Mouse (Mus musculus): ENCODE results near the gene Znrd1as.
A peak's percentile ranks its signal among the peaks of the same experiment; 100 is the strongest.
"Not testable (repeated sequence)": the region's sequence is repeated elsewhere in the genome, so short reads cannot be mapped to it uniquely, and the experiment has no call there.

Gene Znrd1as

GRCm38 (mm10) chr17:36981221-36981813, 22.9 kb downstream of the Znrd1as start, which contains the start of gene 2410137M14Rik:
Gene 2410137M14Rik (minus strand): TSS chr17:36981237.
- peaks cover 95% of the 10 kb centered on the region for H3K4me1 ChIP-seq (replicated peaks; ENCODE audit: low read depth, low read length)
- H3K27me3 ChIP-seq (ENCODE audit: insufficient read depth, low read length): no peaks in the 10 kb centered on the region
- H3K9me3 ChIP-seq (ENCODE audit: low read length): no peaks in the 10 kb centered on the region
- peak within 1 kb of the TSS; percentile 74 for H3K4me3 ChIP-seq (replicated peaks; ENCODE audit: low read length)
- H3K36me3 ChIP-seq (ENCODE audit: insufficient read depth, low read length): peaks cover 68% of the 10 kb centered on the region
- TF ChIP-seq CTCF (conservative IDR thresholded peaks at IDR 0.05; ENCODE audit: low read length): no peak
- no peak for TF ChIP-seq NANOG (IDR thresholded peaks at IDR 0.05; ENCODE audit: borderline replicate concordance, low read length)
- no peak for TF ChIP-seq POU5F1 (IDR thresholded peaks at IDR 0.05; ENCODE audit: borderline replicate concordance, low read length)

- Histone ChIP-seq H3K9me3 (ENCODE audit: low read length) (no peaks in the 10 kb centered on the region), H3K4me3 (replicated peaks; ENCODE audit: low read length) (peak overlapping the region; percentile 74), H3K36me3 (ENCODE audit: insufficient read depth, low read length) (peaks cover 71% of the 10 kb centered on the region), H3K4me1 (replicated peaks; ENCODE audit: low read depth, low read length) (peaks cover 96% of the 10 kb centered on the region), H3K27me3 (ENCODE audit: insufficient read depth, low read length) (no peaks in the 10 kb centered on the region)
- TF ChIP-seq CTCF (conservative IDR thresholded peaks at IDR 0.05; ENCODE audit: low read length): no peak
- TF ChIP-seq POU5F1 (IDR thresholded peaks at IDR 0.05; ENCODE audit: borderline replicate concordance, low read length): no peak
- no peak for TF ChIP-seq NANOG (IDR thresholded peaks at IDR 0.05; ENCODE audit: borderline replicate concordance, low read length)
Measured at GRCm38 (mm10) chr17:36981845-36982244, 23.5 kb downstream of the Znrd1as start.

- H3K4me1 ChIP-seq (replicated peaks; ENCODE audit: low read depth, low read length): peaks cover 96% of the 10 kb centered on the region
- peak overlapping the region; percentile 74 for H3K4me3 ChIP-seq (replicated peaks; ENCODE audit: low read length)
- TF ChIP-seq NANOG (IDR thresholded peaks at IDR 0.05; ENCODE audit: borderline replicate concordance, low read length) (no peak; the same call in 1 of the 2 replicates), POU5F1 (IDR thresholded peaks at IDR 0.05; ENCODE audit: borderline replicate concordance, low read length) (no peak; the same call in 1 of the 2 replicates), CTCF (conservative IDR thresholded peaks at IDR 0.05; ENCODE audit: low read length) (no peak)
- no peaks in the 10 kb centered on the region for H3K27me3 ChIP-seq (ENCODE audit: insufficient read depth, low read length)
- no peaks in the 10 kb centered on the region for H3K9me3 ChIP-seq (ENCODE audit: low read length)
- peaks cover 71% of the 10 kb centered on the region for H3K36me3 ChIP-seq (ENCODE audit: insufficient read depth, low read length)
Measured at GRCm38 (mm10) chr17:36982253-36983155, 24.1 kb downstream of the Znrd1as start.

- Histone ChIP-seq H3K9me3 (ENCODE audit: low read length) (no peaks in the 10 kb centered on the region), H3K36me3 (ENCODE audit: insufficient read depth, low read length) (peaks cover 37% of the 10 kb centered on the region), H3K27me3 (ENCODE audit: insufficient read depth, low read length) (no peaks in the 10 kb centered on the region), H3K4me1 (replicated peaks; ENCODE audit: low read depth, low read length) (peaks cover 87% of the 10 kb centered on the region), H3K4me3 (replicated peaks; ENCODE audit: low read length) (peak overlapping the region; percentile 84)
- TF ChIP-seq NANOG (IDR thresholded peaks at IDR 0.05; ENCODE audit: borderline replicate concordance, low read length) (no peak), POU5F1 (IDR thresholded peaks at IDR 0.05; ENCODE audit: borderline replicate concordance, low read length) (no peak), CTCF (conservative IDR thresholded peaks at IDR 0.05; ENCODE audit: low read length) (no peak)
Measured at GRCm38 (mm10) chr17:36988475-36988874, 30.1 kb downstream of the Znrd1as start.

GRCm38 (mm10) chr17:36989437-36989836, 31.0 kb downstream of the Znrd1as start, which contains the start of gene H2-M5:
Gene H2-M5 (minus strand): TSS chr17:36989537.
- no peaks in the 10 kb centered on the region for H3K9me3 ChIP-seq (ENCODE audit: low read length)
- peak within 1 kb of the TSS; percentile 84 for H3K4me3 ChIP-seq (replicated peaks; ENCODE audit: low read length)
- no peaks in the 10 kb centered on the region for H3K27me3 ChIP-seq (ENCODE audit: insufficient read depth, low read length)
- peaks cover 87% of the 10 kb centered on the region for H3K4me1 ChIP-seq (replicated peaks; ENCODE audit: low read depth, low read length)
- TF ChIP-seq POU5F1 (IDR thresholded peaks at IDR 0.05; ENCODE audit: borderline replicate concordance, low read length) (no peak), CTCF (conservative IDR thresholded peaks at IDR 0.05; ENCODE audit: low read length) (no peak), NANOG (IDR thresholded peaks at IDR 0.05; ENCODE audit: borderline replicate concordance, low read length) (no peak)
- H3K36me3 ChIP-seq (ENCODE audit: insufficient read depth, low read length): peaks cover 29% of the 10 kb centered on the region

- not testable (repeated sequence) for H3K4me3 ChIP-seq (replicated peaks; ENCODE audit: low read length)
Measured at GRCm38 (mm10) chr17:36990630-36991029, 32.2 kb downstream of the Znrd1as start.

GRCm38 (mm10) chr17:36992336-36993104, 34.1 kb downstream of the Znrd1as start:
- Histone ChIP-seq H3K36me3 (ENCODE audit: insufficient read depth, low read length) (peaks cover 3% of the 10 kb centered on the region), H3K9me3 (ENCODE audit: low read length) (no peaks in the 10 kb centered on the region), H3K27me3 (ENCODE audit: insufficient read depth, low read length) (no peaks in the 10 kb centered on the region), H3K4me3 (replicated peaks; ENCODE audit: low read length) (no peak overlapping the region), H3K4me1 (replicated peaks; ENCODE audit: low read depth, low read length) (peaks cover 89% of the 10 kb centered on the region)
- no peak for TF ChIP-seq CTCF (conservative IDR thresholded peaks at IDR 0.05; ENCODE audit: low read length)
- no peak for TF ChIP-seq NANOG (IDR thresholded peaks at IDR 0.05; ENCODE audit: borderline replicate concordance, low read length)
- TF ChIP-seq POU5F1 (IDR thresholded peaks at IDR 0.05; ENCODE audit: borderline replicate concordance, low read length): no peak

More at GRCm38 (mm10) chr17:36990630-36991029, 32.2 kb downstream of the Znrd1as start:
- not testable (repeated sequence) for H3K9me3 ChIP-seq (ENCODE audit: low read length); H3K27me3 ChIP-seq (ENCODE audit: insufficient read depth, low read length)
- H3K36me3 ChIP-seq (ENCODE audit: insufficient read depth, low read length): peaks cover 19% of the 10 kb centered on the region
- peaks cover 88% of the 10 kb centered on the region for H3K4me1 ChIP-seq (replicated peaks; ENCODE audit: low read depth, low read length)

- Histone ChIP-seq H3K4me3 (replicated peaks; ENCODE audit: low read length) (peak overlapping the region; percentile 59), H3K9me3 (ENCODE audit: low read length) (no peaks in the 10 kb centered on the region), H3K4me1 (replicated peaks; ENCODE audit: low read depth, low read length) (peaks cover 94% of the 10 kb centered on the region), H3K36me3 (ENCODE audit: insufficient read depth, low read length) (no peaks in the 10 kb centered on the region), H3K27me3 (ENCODE audit: insufficient read depth, low read length) (no peaks in the 10 kb centered on the region)
- TF ChIP-seq CTCF (conservative IDR thresholded peaks at IDR 0.05; ENCODE audit: low read length) (no peak), NANOG (IDR thresholded peaks at IDR 0.05; ENCODE audit: borderline replicate concordance, low read length) (no peak), POU5F1 (IDR thresholded peaks at IDR 0.05; ENCODE audit: borderline replicate concordance, low read length) (no peak)
Measured at GRCm38 (mm10) chr17:36993770-36994325, 35.5 kb downstream of the Znrd1as start.

All from E14TG2a.4 (cell line).